Mouse (Mus musculus) T-helper 1 cell (primary cell): ENCODE results near the gene Scn10a.

ENCODE experiments used
- in situ Hi-C: fragments of 300-600 bp; cut with MboI, MseI; formaldehyde crosslinking; loops from one replicate; pipeline ENCODE4 v1.15.1; 2025; ENCODE audit warnings: high pct_unique_total_duplicates

Gene Scn10a

DNA sequence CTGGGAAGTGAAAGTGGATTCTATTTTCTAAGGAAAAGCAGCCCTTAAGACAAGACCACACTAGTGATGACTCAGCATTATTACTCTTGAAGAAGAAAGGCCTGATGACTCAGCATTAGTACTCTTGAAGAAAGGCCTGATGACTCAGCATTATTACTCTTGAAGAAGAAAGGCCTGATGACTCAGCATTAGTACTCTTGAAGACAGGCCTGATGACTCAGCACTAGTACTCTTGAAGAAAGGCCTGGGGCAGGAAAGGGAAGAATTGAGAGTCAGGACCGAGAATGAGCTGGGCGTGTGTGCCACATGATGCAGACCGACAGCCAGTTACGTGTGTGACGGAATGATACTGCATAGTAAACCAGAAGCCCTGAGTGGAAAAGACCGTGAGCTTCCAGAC is 77.1 kb downstream of the Scn10a start:
- in situ Hi-C loops = loop anchor here (5.0 kb wide), 1 partner anchor 245 kb away; no protein-coding TSS in a partner anchor

DNA sequence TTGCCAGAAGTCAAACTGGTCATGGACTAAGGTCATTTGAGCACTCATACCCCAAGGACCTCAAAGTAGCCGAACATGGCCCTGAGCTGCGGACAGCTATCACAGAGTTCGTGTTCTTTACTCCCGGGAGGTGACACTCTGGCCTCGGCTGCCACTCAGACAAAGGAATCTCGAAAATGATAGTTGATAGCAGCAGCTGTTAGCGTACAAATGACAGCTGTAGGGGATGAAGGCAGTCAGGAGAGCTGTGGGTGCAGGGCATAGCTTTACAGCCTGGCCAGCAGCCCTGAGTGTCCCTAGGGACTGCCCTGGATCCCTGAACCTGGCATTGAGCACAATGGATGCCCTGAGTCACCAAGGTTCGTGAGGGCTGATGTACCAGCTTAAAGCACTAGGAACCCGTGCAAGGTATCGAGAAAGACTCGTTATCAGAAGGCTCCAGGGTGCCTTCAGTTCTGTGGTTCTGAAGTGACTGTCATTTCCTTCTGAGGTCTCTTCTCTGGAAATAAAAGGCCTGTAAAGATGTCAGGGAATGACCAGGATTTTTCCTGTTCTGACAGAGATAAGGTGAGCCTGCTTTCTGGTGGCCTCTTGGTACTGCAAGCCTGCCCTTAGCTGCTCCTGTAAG is 84.8 kb downstream of the Scn10a start:
- in situ Hi-C loops = no loop called here

DNA sequence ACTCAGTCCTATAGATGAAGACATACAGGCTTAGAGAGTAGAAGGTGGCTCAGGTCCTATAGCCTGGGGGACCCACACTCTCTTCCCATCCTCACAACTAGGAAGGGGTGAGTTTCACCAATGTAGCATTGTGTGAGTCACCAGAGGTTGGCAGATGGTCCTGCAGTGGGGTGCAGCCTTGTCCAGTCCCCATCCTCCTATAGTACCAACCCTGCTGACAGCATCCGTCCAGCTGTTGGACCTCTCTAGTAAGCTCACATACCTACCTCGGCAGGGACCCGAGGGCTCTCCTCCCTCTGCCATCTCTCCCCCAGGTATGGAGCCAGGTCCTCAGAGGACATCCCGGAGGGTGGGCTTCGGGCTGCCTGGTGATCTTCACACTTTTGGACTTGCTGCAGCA is 85.6 kb downstream of the Scn10a start:
- in situ Hi-C loops = no loop called here

DNA sequence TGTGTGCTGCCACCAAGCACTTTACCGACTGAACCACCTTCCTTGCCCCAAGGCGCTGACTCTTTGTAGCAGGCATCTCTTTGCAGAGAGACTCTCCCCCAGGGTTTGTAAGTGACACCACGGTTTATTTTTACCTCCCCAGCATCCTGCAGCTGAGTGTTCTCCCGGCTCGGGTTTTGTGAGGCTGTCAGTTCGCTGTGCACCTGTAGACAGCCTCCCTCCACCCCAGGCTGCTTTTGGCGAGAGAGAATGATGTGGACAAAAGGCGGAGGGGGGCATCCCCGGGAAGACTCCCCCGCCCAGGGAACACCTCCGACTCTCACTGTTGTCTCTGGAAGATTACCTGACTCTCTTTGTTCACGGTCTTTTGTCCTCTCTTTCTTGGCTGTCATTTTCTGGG is 86.3 kb downstream of the Scn10a start:
- in situ Hi-C loops = no loop called here

DNA sequence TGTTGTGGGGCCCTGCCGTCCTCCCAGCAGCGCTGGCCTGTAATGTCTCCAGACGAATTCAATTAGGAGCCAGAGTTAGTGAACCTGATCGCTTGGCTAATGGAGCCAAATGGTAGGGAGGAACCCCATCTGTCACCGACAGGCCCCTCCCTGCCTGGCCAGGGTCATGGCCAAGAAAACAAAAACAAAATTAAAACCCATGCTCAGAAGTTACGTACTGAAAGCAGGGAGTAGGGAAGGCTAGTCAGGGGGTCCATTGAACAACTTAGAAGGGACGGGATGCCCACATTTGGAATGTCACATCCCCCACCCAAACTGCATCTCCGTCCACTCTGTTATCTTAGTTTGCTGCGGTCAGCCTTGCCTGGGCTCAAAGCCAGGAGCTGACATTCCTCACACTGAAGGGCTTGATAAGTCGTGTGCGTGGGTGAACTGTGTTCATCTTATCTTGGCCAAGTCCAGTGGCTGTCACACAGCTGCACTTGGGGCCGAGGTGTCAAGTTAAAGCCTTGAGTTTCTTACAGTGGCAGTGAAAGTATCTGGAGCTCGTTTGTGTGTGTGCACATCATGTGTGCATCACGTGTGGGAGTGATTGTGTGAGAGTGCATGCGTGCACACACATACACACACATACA is 87.1 kb downstream of the Scn10a start:
- in situ Hi-C loops = no loop called here

DNA sequence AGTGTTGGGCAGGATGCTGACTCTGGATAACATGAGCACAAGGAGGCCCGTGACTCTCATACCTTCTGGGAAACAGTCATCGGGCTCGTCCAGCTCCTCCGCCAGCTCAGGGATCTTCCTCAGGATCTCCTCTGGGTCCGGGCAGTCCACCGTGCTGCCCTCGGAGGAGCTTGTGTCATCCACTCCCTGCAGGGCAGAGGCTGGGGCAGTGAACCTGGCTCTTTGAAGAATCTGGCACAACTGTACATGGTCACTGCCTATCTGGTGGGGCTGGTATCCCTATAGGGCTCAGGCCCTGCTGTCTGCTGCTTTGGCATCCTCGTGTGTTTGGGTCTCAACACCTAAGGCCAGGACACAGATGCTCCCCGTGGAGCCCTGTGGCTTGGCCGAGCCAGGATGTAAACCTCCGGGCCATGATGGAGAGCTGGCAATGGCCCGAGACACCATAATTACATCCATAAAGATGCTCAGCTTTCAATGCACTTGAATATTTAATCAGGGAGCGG is 87.7 kb downstream of the Scn10a start:
- in situ Hi-C loops = no loop called here

DNA sequence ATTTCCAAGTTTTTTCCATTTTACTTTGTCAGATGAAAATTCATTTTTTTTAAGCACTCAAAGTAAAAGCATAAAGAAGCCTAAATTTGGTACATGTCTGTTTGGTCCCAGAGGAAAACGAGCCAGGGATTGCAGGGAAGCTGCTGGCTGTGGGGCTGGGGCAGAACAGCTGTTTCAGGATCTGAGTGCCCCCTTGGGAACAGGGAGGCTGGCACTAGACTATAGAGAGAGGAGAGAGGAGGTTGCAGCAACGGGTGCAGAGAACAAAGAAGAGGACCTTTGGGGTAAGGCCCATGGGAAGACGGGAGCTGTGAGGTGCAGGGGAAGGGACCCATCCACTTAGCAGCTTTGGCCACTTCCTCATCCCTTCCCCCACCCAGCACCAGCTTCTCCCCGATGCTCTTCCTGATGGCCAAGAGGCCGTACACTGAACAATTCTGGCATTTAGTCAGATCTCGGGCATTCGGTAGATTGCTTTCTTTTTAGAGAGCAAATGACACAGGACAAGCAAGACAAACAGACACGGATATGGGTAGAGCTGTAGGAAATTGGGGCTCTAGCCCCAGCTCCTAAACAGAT is 90.3 kb downstream of the Scn10a start:
- in situ Hi-C loops = no loop called here

DNA sequence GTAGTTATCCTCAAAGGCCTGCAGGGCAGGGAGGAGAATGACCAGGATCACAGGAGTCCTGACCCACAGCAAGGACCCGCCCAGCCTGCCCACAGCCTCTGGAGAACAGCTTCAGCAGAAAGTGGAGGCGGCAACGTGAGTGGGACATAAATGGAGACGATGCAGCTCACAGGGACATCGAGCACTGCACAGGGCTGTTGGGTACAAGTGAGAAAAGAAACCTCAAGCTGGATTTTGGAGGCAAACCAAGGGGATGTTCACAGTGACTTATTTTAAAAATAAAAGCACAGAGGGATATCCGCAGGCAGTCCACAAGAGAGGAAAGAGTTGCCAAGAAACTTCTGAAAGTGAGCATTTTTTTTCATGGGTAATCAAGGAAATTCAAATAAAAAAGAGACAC is 91.9 kb downstream of the Scn10a start:
- in situ Hi-C loops = no loop called here

DNA sequence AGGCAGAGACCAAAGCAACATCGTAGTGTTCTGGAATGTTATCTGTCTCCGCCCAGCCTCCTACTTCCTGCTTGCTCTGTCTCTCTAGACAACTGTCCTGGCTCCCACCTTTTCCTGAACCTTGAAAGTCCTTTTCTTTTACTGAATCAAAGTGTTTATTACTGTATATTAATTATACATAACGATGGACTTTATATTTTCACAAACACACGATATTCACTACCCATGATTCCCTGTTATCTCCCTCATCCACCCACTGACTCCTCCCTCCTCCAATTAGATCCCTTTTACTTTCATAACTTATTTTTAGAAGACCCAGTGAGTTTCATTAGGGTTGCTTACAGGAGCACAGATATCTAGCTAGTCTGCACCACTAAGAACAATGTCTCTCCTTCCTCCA is 95.0 kb downstream of the Scn10a start:
- in situ Hi-C loops = no loop called here

DNA sequence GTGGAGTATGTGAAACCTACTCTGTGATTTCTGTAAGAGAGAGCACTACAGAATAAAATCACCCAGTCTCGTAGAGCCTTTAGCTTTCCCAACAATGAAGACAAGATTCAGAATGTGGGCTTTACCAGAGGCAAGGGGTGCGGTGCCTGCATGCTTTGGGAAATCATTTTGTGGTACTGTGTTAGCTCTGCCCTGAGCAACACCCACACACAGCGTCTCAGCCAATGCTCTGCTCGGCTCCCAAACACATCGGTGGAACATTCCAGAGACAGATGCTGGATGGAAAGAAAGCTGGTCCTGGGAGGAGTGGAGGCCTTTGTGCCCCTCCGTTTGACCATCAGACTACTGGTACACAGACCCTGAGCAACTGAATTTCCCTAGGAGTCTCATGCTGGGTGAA is 104.3 kb downstream of the Scn10a start:
- in situ Hi-C loops = no loop called here

DNA sequence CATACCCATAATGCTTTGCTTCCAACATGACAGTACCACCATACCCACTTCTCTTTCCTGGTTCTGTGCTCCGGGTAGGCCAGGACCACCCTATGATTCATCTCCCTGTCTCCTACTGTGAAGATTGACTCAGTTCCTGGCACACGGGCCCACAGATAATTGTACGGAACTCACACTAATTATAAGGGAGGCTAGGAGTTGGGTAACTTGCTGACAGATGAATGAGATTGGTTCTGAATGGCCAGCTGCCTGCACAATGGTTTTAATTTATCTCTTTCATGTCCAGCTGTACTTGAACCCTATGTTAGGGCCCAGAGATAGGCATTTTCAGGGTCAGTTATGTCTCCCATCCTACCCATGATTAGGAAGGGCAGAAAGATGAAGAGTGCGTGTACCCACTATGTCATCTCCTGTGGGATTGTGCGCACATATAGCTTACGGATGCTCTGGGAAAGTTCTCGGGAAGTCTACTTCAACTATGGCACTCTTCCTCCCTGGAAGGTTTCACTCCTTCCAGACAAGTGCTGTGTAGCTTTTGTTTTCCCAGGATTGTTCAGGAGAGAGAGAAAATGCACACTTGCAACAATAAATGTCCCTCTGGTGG is 108.5 kb downstream of the Scn10a start:
- in situ Hi-C loops = no loop called here

DNA sequence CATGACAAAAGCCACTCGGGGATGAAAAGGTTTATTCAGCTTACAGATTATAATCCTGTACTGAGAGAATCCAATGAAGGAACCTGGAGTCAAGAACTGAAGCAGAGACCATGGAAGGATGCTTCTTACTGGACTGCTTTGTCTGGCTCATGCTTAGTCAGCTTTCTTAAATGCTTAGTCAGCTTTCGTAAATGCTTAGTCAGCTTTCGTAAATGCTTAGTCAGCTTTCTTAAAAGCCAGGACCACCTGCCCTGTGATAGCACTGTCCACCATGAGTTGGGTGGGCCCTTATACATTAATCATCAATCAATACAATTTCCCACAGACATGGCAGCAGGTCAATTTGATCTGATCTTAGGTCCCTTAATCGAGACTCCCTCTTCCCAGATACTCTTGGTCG is 112.2 kb downstream of the Scn10a start:
- in situ Hi-C loops = no loop called here

DNA sequence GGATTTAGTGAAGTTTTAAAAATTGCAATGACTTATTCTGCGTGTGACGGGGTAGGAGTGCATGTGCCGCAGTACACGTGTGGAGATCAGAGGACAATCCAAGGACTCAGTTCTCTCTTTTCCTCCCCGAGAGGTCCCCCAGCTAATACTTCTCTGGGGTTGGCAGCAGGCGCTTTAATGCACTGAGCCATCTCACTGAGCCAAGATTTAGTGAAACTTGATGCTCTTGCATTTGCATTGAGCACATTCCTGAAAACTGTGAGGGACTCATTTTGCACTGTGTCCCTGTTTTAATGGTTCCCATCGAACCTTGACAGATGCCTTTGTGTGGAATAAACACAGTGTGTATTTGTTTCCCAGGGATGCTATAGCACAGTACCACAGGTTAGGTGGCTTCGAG is 114.5 kb downstream of the Scn10a start:
- in situ Hi-C loops = no loop called here

DNA sequence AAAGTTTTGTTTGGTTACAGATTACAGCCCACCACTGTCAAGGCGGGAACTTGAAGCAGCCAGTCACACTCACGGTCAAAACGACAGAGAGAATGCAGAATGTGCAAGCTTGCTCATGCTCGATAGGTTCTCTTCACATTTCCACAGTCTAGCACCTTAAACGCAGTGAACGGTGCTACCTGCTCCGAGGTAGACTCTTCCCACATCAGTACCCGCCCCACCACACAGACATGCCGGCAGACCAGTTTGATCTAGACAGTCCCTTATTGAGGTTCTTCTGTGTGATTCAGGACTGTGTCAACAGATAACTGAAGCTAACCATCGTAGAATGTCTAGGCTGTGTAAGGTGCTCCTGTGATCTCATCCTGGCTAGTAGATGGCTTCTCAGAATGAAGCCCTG is 120.6 kb downstream of the Scn10a start:
- in situ Hi-C loops = no loop called here

DNA sequence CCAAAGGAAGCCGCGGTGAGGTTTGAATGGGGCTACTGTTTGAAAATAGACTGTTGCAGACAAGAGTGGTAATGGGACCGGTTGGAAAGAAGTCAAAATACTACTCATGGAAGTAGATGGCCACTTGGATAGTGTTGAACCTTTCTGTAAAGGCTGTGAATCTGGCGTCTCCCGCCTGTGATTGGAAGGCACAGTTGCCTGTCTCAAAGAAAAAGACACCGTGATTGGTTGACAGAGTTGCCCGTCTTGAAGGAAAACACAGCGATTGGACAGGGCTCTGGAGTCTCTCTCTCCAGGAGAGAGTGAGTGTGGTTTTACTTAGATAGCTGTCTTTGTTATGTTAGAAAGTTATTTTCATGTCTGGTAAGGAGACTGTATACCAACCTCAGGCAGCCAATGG is 121.8 kb downstream of the Scn10a start:
- in situ Hi-C loops = no loop called here

DNA sequence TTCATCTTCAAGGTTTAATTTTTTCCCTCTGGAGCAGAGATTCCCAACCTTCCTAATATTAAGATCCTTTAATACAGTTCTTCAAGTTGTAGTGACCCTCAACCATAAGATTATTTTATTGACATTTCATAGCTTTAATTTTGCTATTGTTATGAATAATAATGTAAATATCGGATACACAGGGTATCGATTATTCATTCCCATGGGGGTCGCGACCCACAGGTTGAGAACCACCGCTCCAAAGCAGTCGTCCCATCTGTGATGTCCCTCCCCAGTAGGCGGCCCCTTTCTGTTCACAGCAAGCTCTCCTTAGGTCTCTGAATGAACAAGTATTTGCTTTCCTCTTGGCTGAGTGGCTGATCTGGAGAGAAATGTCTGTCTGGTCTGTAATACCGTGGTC is 129.5 kb downstream of the Scn10a start:
- in situ Hi-C loops = no loop called here

DNA sequence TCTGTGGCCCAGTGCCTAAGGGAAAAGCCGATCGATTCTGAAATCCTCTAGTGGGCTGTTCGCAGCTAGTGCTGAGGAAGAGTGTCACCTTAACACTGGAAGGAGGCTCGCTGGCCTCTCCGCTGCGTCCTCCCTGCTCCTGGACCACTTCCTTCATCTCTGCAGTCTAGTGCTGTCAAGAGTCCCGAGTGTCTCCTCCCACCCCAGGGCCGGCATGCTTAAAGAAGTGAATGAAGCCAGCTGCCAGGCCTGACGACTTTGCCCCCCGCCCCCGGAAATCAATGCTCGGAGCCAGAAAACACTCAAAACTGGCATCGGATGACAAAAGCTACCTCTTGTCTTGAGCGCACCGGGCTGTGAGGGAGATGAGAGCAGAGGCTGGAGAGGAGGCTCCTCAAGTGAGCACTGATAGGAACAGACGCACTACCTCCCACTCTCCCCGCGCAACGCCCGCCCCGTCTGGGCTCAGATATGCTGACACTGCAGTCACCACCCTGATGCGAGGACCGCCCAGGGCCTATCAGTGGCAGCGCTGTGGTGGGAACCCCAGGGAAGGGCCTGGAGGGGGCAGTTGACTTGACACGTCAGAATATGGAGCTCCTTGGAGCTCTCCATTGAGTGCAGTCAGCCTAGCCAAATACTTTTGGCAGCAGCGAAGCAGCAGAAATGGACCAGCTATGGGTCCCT is 130.2 kb downstream of the Scn10a start:
- in situ Hi-C loops = no loop called here

DNA sequence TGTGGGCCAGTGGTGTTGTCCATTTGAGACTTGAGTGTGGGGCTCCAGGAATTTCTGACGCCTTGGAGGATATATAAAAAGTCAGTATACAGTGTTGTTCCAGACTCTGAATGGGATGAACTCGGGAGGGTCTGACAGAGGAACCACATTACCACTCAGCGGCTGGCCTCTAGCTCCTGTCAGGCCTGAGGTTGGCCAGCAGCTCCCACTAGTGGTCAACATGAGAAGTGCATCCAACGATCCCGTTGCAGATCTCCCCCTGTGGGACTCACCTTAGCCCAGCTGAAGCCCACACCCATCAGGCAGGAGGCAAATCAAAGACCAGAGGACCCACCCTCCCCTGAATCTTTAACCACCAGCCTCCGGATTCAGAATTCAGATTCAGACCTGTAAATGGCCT is 138.5 kb downstream of the Scn10a start:
- in situ Hi-C loops = no loop called here

DNA sequence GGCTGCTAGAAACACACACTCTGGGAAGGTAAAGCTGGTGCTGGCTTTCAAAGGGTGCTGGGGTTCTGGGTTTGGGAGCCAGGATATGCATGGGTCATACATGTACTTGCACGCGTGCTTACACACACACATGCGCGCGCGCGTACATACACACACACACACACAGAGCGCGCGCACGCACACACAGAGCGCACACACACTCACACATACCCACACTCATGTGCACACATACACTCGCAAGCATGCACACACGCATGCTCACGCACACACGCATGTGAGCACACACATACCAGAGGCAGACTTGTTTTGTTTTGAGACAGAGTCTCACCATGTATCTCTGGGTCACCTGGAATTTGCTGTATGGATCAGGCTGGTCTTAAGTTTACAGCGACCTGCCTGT is 138.9 kb downstream of the Scn10a start:
- in situ Hi-C loops = no loop called here

DNA sequence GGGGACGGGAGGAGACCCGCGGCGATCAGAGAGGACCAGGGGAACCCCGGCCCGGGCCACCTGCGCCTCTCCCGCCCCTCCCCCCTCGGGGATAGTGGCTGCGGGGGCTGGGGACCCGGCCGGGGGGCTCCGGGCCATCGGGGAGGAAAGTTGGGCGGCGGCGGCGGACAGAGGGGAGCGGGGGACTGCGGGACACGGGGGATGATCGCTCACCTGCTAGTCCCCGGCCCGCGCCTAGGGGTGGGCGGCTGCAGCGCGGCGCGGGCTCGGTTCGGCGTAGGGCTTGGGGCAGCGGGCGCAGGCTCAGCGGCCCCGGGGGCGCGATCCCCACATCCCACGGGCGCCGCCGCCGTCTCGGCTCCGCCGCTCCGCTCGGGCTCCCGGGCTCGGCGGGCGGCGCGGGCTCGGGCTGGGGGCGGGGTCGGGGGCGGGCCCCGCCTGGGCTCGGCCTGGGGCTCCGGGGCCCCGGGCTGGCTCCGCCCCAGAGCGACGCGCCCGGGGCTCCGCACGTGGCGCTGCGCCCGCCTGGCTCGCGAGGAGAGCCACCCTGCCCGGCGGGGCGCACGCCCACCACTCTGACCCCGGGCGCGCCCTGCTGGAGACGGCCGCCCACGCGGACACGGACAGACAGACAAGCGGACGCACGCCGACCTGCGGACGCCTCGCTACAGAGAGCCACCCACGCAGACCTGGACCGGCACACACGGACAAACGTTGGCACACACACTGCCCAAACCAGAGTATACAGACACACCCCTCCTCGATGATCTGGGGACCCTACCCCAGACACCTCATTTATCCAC is 140.3 kb downstream of the Scn10a start, which contains the start of gene Scn5a:
TSS of gene Scn5a (minus strand) at position 381 of the 803 bp plus-strand sequence.
- in situ Hi-C loops = no loop called here

DNA sequence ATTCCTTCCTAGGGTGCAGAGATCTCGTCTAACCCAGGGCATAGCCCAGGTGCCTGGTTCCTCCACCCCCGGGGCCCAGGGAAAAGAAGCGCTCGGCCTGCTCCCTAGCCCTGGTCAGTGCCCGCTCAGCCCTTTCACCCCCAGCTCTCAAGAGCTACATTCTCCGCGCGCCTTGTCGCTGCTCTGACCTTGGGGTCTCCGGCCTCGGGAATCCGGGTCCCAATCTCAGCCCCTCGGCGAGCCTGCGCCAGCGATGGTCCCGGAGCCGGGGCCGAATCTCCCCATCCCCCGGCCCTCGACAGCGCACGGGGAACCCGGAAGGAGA is 140.8 kb downstream of the Scn10a start:
- in situ Hi-C loops = no loop called here
